Mouse (Mus musculus): ENCODE results near the gene Trpm7. TPM values are rescaled to one million over a fixed set of nuclear protein-coding genes. Genes with fewer than 3 reads are reported as not detected.

Trpm7 gene
- polyA plus RNA-seq, 1 experiment from 2014 or later: 44.6 TPM

DNA sequence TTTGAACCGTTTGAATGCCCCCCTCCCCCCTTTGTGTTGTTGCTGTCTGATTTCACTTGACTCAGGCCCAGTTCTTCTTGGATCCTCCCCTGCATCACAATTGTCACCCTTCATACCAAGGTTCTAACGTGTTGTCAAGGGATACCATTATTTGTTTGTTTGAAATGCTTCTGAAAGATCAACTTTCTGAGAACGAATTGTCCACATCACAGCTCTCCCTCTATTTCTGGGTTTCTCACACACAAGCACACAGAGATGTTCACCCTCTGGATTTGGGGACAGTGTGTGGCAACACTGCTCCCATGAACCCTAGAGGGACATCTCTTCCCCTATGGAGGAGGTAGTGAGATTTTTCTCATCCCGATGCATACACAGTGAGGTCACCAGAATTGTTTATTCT is 92.7 kb downstream of the Trpm7 start, which contains the start of gene Usp50:
TSS of gene Usp50 (minus strand) at position 101 of the 400 bp plus-strand sequence.
- no peak for ATAC-seq (ENCODE audit: low FRiP score, low TSS enrichment)
- Histone ChIP-seq H3K4me3 (ENCODE audit: low read length) (no peak within 1 kb of the TSS), H3K9ac (replicated peaks; ENCODE audit: low read length) (no peak within 1 kb of the TSS), H3K4me2 (replicated peaks; ENCODE audit: low read depth, low read length) (no peak within 1 kb of the TSS), H3K27ac (ENCODE audit: low read length) (no peak within 1 kb of the TSS), H3K36me3 (ENCODE audit: insufficient read depth, low read length) (no peaks in the 10 kb centered on the region), H3K9me3 (ENCODE audit: low read length) (no peaks in the 10 kb centered on the region), H3K4me1 (ENCODE audit: insufficient read depth, low read length) (peaks cover 11% of the 10 kb centered on the region), H3K27me3 (ENCODE audit: insufficient read depth, low read length) (no peaks in the 10 kb centered on the region)
- 68% methylated on average over 4 of the region's 4 CpGs for WGBS

- no peak overlapping the region for H3K9ac ChIP-seq (replicated peaks; ENCODE audit: low read length)
- H3K9me3 ChIP-seq (ENCODE audit: low read length): no peaks in the 10 kb centered on the region
- no peaks in the 10 kb centered on the region for H3K27me3 ChIP-seq (ENCODE audit: insufficient read depth, low read length)
- no peak overlapping the region for H3K4me3 ChIP-seq (ENCODE audit: low read length)
- WGBS: 90% methylated on average over 3 of the region's 3 CpGs
- no peak overlapping the region for H3K27ac ChIP-seq (ENCODE audit: low read length)
- H3K4me2 ChIP-seq (replicated peaks; ENCODE audit: low read depth, low read length): no peak overlapping the region
- H3K36me3 ChIP-seq (ENCODE audit: insufficient read depth, low read length): no peaks in the 10 kb centered on the region
- no peak for ATAC-seq (ENCODE audit: low FRiP score, low TSS enrichment)
- H3K4me1 ChIP-seq (ENCODE audit: insufficient read depth, low read length): peaks cover 1% of the 10 kb centered on the region
Measured at GRCm38 (mm10) chr2:126782433-126782832, 93.6 kb downstream of the Trpm7 start.

DNA sequence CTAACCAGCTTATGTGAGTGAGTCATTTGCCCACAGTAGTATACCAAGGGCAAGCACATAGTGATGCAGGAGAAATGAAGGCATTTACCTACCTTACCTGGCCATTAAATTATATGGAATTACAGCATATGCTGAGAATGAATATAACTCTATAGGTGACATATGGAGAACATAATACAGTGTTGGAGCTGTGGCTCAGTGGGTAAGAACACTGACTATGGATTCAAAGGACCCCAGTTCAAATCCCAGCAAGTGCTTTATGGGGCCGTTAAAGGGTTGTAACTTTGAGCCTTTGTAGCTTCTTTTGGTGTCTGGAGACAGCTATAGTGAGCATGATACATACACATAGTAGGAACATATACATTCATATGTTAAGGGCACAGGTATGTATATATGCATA is 94.6 kb downstream of the Trpm7 start:
- WGBS: 86% methylated on average over 1 of the region's 1 CpGs
- Histone ChIP-seq H3K4me1 (ENCODE audit: insufficient read depth, low read length) (no peaks in the 10 kb centered on the region), H3K4me2 (replicated peaks; ENCODE audit: low read depth, low read length) (no peak overlapping the region), H3K4me3 (ENCODE audit: low read length) (no peak overlapping the region), H3K27me3 (ENCODE audit: insufficient read depth, low read length) (no peaks in the 10 kb centered on the region), H3K27ac (ENCODE audit: low read length) (no peak overlapping the region), H3K9me3 (ENCODE audit: low read length) (no peaks in the 10 kb centered on the region), H3K9ac (replicated peaks; ENCODE audit: low read length) (no peak overlapping the region), H3K36me3 (ENCODE audit: insufficient read depth, low read length) (no peaks in the 10 kb centered on the region)
- no peak for ATAC-seq (ENCODE audit: low FRiP score, low TSS enrichment)

GRCm38 (mm10) chr2:126780286-126780685 is 95.7 kb downstream of the Trpm7 start:
- Histone ChIP-seq H3K9ac (replicated peaks; ENCODE audit: low read length) (no peak overlapping the region), H3K4me1 (ENCODE audit: insufficient read depth, low read length) (no peaks in the 10 kb centered on the region), H3K4me2 (replicated peaks; ENCODE audit: low read depth, low read length) (no peak overlapping the region), H3K9me3 (ENCODE audit: low read length) (no peaks in the 10 kb centered on the region), H3K27me3 (ENCODE audit: insufficient read depth, low read length) (no peaks in the 10 kb centered on the region), H3K4me3 (ENCODE audit: low read length) (no peak overlapping the region), H3K36me3 (ENCODE audit: insufficient read depth, low read length) (no peaks in the 10 kb centered on the region), H3K27ac (ENCODE audit: low read length) (no peak overlapping the region)
- 86% methylated on average over 10 of the region's 10 CpGs for WGBS
- ATAC-seq (ENCODE audit: low FRiP score, low TSS enrichment): no peak

- Histone ChIP-seq H3K4me3 (ENCODE audit: low read length) (no peak overlapping the region), H3K27ac (ENCODE audit: low read length) (no peak overlapping the region), H3K4me1 (ENCODE audit: insufficient read depth, low read length) (no peaks in the 10 kb centered on the region), H3K9ac (replicated peaks; ENCODE audit: low read length) (no peak overlapping the region), H3K27me3 (ENCODE audit: insufficient read depth, low read length) (no peaks in the 10 kb centered on the region), H3K36me3 (ENCODE audit: insufficient read depth, low read length) (no peaks in the 10 kb centered on the region), H3K9me3 (ENCODE audit: low read length) (no peaks in the 10 kb centered on the region), H3K4me2 (replicated peaks; ENCODE audit: low read depth, low read length) (no peak overlapping the region)
- 83% methylated on average over 4 of the region's 4 CpGs for WGBS
- ATAC-seq (ENCODE audit: low FRiP score, low TSS enrichment): no peak
Measured at GRCm38 (mm10) chr2:126778806-126779205, 97.2 kb downstream of the Trpm7 start.

DNA sequence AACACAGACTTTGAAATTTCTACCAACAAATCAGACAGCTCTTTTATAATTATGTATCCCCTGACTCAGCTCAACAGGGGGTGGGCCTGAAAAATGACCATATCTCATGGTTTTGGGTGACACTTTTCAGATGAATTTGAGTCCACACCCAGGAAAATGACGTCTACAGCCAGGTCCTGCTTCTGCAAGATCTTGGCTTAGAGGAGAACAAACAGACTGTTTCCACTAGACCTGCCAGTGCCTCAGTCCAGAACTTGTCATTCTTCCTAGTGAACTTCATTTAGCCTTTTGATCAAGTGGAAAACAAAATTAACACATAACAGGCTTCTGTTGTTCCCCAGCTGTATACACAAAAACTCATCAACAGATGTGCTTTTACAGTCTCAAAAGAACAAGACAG is 99.6 kb downstream of the Trpm7 start:
- H3K4me3 ChIP-seq (ENCODE audit: low read length): no peak overlapping the region
- no peaks in the 10 kb centered on the region for H3K27me3 ChIP-seq (ENCODE audit: insufficient read depth, low read length)
- 47% methylated on average over 1 of the region's 1 CpGs for WGBS
- no peaks in the 10 kb centered on the region for H3K4me1 ChIP-seq (ENCODE audit: insufficient read depth, low read length)
- H3K9ac ChIP-seq (replicated peaks; ENCODE audit: low read length): no peak overlapping the region
- ATAC-seq (ENCODE audit: low FRiP score, low TSS enrichment): no peak
- H3K9me3 ChIP-seq (ENCODE audit: low read length): no peaks in the 10 kb centered on the region
- H3K4me2 ChIP-seq (replicated peaks; ENCODE audit: low read depth, low read length): no peak overlapping the region
- no peak overlapping the region for H3K27ac ChIP-seq (ENCODE audit: low read length)
- H3K36me3 ChIP-seq (ENCODE audit: insufficient read depth, low read length): no peaks in the 10 kb centered on the region

- WGBS: 59% methylated on average over 4 of the region's 4 CpGs
- H3K9ac ChIP-seq (replicated peaks; ENCODE audit: low read length): no peak overlapping the region
- H3K4me2 ChIP-seq (replicated peaks; ENCODE audit: low read depth, low read length): no peak overlapping the region
- H3K36me3 ChIP-seq (ENCODE audit: insufficient read depth, low read length): no peaks in the 10 kb centered on the region
- no peaks in the 10 kb centered on the region for H3K4me1 ChIP-seq (ENCODE audit: insufficient read depth, low read length)
- no peak overlapping the region for H3K27ac ChIP-seq (ENCODE audit: low read length)
- H3K4me3 ChIP-seq (ENCODE audit: low read length): no peak overlapping the region
- H3K27me3 ChIP-seq (ENCODE audit: insufficient read depth, low read length): no peaks in the 10 kb centered on the region
- H3K9me3 ChIP-seq (ENCODE audit: low read length): no peaks in the 10 kb centered on the region
- ATAC-seq (ENCODE audit: low FRiP score, low TSS enrichment): no peak
Measured at GRCm38 (mm10) chr2:126775951-126776350, 100.1 kb downstream of the Trpm7 start.

DNA sequence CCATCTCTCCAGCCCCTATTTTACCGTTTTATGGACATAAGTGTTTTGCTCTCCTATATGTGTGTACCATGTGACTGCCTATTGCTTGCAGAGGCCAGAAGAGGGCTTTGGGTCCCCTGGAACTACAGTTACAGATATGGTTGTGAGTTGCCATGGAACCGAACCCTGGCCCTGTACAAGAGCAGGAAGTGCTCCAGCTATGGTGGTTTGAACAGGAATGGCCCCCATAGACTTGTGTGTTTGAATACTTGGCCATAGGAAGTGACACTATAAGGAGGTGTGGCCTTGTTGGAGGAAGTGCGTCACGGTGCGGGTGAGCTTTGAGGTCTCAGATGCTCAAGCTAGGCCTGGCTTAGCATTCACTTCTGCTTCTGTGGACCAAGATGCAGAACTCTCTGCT is 103.8 kb downstream of the Trpm7 start:
- no peak for ATAC-seq (ENCODE audit: low FRiP score, low TSS enrichment)
- Histone ChIP-seq H3K27ac (ENCODE audit: low read length) (no peak overlapping the region), H3K4me2 (replicated peaks; ENCODE audit: low read depth, low read length) (no peak overlapping the region), H3K27me3 (ENCODE audit: insufficient read depth, low read length) (no peaks in the 10 kb centered on the region), H3K9me3 (ENCODE audit: low read length) (no peaks in the 10 kb centered on the region), H3K36me3 (ENCODE audit: insufficient read depth, low read length) (no peaks in the 10 kb centered on the region), H3K4me3 (ENCODE audit: low read length) (no peak overlapping the region), H3K9ac (replicated peaks; ENCODE audit: low read length) (no peak overlapping the region), H3K4me1 (ENCODE audit: insufficient read depth, low read length) (no peaks in the 10 kb centered on the region)
- 86% methylated on average over 5 of the region's 5 CpGs for WGBS

GRCm38 (mm10) chr2:126769431-126770181 is 106.4 kb downstream of the Trpm7 start:
- H3K9ac ChIP-seq (replicated peaks; ENCODE audit: low read length): no peak overlapping the region
- no peaks in the 10 kb centered on the region for H3K9me3 ChIP-seq (ENCODE audit: low read length)
- 67% methylated on average over 19 of the region's 19 CpGs for WGBS
- H3K36me3 ChIP-seq (ENCODE audit: insufficient read depth, low read length): no peaks in the 10 kb centered on the region
- H3K4me3 ChIP-seq (ENCODE audit: low read length): no peak overlapping the region
- no peak overlapping the region for H3K27ac ChIP-seq (ENCODE audit: low read length)
- no peak; the same call in 1 of the 2 replicates for ATAC-seq (ENCODE audit: low FRiP score, low TSS enrichment)
- no peak overlapping the region for H3K4me2 ChIP-seq (replicated peaks; ENCODE audit: low read depth, low read length)
- no peaks in the 10 kb centered on the region for H3K27me3 ChIP-seq (ENCODE audit: insufficient read depth, low read length)
- no peaks in the 10 kb centered on the region for H3K4me1 ChIP-seq (ENCODE audit: insufficient read depth, low read length)

- no peak for ATAC-seq (ENCODE audit: low FRiP score, low TSS enrichment)
- Histone ChIP-seq H3K36me3 (ENCODE audit: insufficient read depth, low read length) (no peaks in the 10 kb centered on the region), H3K27ac (ENCODE audit: low read length) (no peak overlapping the region), H3K9me3 (ENCODE audit: low read length) (no peaks in the 10 kb centered on the region), H3K4me3 (ENCODE audit: low read length) (no peak overlapping the region), H3K4me1 (ENCODE audit: insufficient read depth, low read length) (no peaks in the 10 kb centered on the region), H3K27me3 (ENCODE audit: insufficient read depth, low read length) (no peaks in the 10 kb centered on the region), H3K9ac (replicated peaks; ENCODE audit: low read length) (no peak overlapping the region), H3K4me2 (replicated peaks; ENCODE audit: low read depth, low read length) (no peak overlapping the region)
- WGBS: 69% methylated on average over 4 of the region's 4 CpGs
Measured at GRCm38 (mm10) chr2:126768194-126768593, 107.8 kb downstream of the Trpm7 start.
